Mouse (Mus musculus): ENCODE results near the gene Lrrc8b. TPM values are rescaled to one million over a fixed set of nuclear protein-coding genes. Genes with fewer than 3 reads are reported as not detected.

The Lrrc8b gene
- total RNA-seq, 2 experiments from 2014 or later, result 128 to 139 TPM

- DNase-seq (ENCODE audit: extremely low spot score in 1 of 2, low spot score in 2 of 2), result no peak
These were observed 538 bp downstream of the Lrrc8b start for GRCm38 (mm10) chr5:105415951-105416675.

GRCm38 (mm10) chr5:105417217-105417616 lies 1.6 kb downstream of the Lrrc8b start:
- intact Hi-C loops (cut with DNase I), result no loop called here
- no peak for DNase-seq (ENCODE audit: extremely low spot score in 1 of 2, low spot score in 2 of 2)

More at GRCm38 (mm10) chr5:105415951-105416675, 538 bp downstream of the Lrrc8b start:
- intact Hi-C loops (cut with DNase I), result no loop called here

GRCm38 (mm10) chr5:105418364-105418763 lies 2.8 kb downstream of the Lrrc8b start:
- intact Hi-C loops (cut with DNase I), result no loop called here
- DNase-seq (ENCODE audit: extremely low spot score in 1 of 2, low spot score in 2 of 2), result no peak

- no peak for DNase-seq (ENCODE audit: extremely low spot score in 1 of 2, low spot score in 2 of 2)
- intact Hi-C loops (cut with DNase I), result no loop called here
These were observed 3.3 kb downstream of the Lrrc8b start for GRCm38 (mm10) chr5:105418851-105419250.

GRCm38 (mm10) chr5:105425587-105425986 lies 10.0 kb downstream of the Lrrc8b start:
- intact Hi-C loops (cut with DNase I), result no loop called here
- DNase-seq (ENCODE audit: extremely low spot score in 1 of 2, low spot score in 2 of 2), result no peak

- no peak for DNase-seq (ENCODE audit: extremely low spot score in 1 of 2, low spot score in 2 of 2)
- intact Hi-C loops (cut with DNase I), result no loop called here
These were observed 11.8 kb downstream of the Lrrc8b start for GRCm38 (mm10) chr5:105427326-105427725.

GRCm38 (mm10) chr5:105428265-105428974 lies 12.8 kb downstream of the Lrrc8b start:
- DNase-seq (ENCODE audit: extremely low spot score in 1 of 2, low spot score in 2 of 2), result no peak
- intact Hi-C loops (cut with DNase I), result no loop called here

- intact Hi-C loops (cut with DNase I), result no loop called here
- DNase-seq (ENCODE audit: extremely low spot score in 1 of 2, low spot score in 2 of 2), result no peak
These were observed 14.6 kb downstream of the Lrrc8b start for GRCm38 (mm10) chr5:105430148-105430547.

- intact Hi-C loops (cut with DNase I), result no loop called here
- DNase-seq (ENCODE audit: extremely low spot score in 1 of 2, low spot score in 2 of 2), result no peak
These were observed 24.0 kb downstream of the Lrrc8b start for GRCm38 (mm10) chr5:105439608-105440007.

GRCm38 (mm10) chr5:105440992-105441535 lies 25.5 kb downstream of the Lrrc8b start:
- DNase-seq (ENCODE audit: extremely low spot score in 1 of 2, low spot score in 2 of 2), result peak in 1 of 2 experiments; percentile 46
- intact Hi-C loops (cut with DNase I), result no loop called here

GRCm38 (mm10) chr5:105442212-105443000 lies 26.8 kb downstream of the Lrrc8b start:
- DNase-seq (ENCODE audit: extremely low spot score in 1 of 2, low spot score in 2 of 2), result no peak
- intact Hi-C loops (cut with DNase I), result no loop called here

GRCm38 (mm10) chr5:105443057-105443815 lies 27.7 kb downstream of the Lrrc8b start:
- intact Hi-C loops (cut with DNase I), result no loop called here
- peak in 1 of 2 experiments; percentile 46 for DNase-seq (ENCODE audit: extremely low spot score in 1 of 2, low spot score in 2 of 2)

GRCm38 (mm10) chr5:105445686-105446085 lies 30.1 kb downstream of the Lrrc8b start:
- DNase-seq (ENCODE audit: extremely low spot score in 1 of 2, low spot score in 2 of 2), result no peak
- intact Hi-C loops (cut with DNase I), result no loop called here

GRCm38 (mm10) chr5:105454105-105454504 lies 38.5 kb downstream of the Lrrc8b start:
- DNase-seq (ENCODE audit: extremely low spot score in 1 of 2, low spot score in 2 of 2), result no peak
- intact Hi-C loops (cut with DNase I), result no loop called here

- DNase-seq (ENCODE audit: extremely low spot score in 1 of 2, low spot score in 2 of 2), result no peak
- intact Hi-C loops (cut with DNase I), result no loop called here
These were observed 43.5 kb downstream of the Lrrc8b start for GRCm38 (mm10) chr5:105459077-105459476.

- DNase-seq (ENCODE audit: extremely low spot score in 1 of 2, low spot score in 2 of 2), result no peak
- intact Hi-C loops (cut with DNase I), result no loop called here
These were observed 45.0 kb downstream of the Lrrc8b start for GRCm38 (mm10) chr5:105460551-105460950.

- intact Hi-C loops (cut with DNase I), result no loop called here
- DNase-seq (ENCODE audit: extremely low spot score in 1 of 2, low spot score in 2 of 2), result no peak
These were observed 45.5 kb downstream of the Lrrc8b start for GRCm38 (mm10) chr5:105461076-105461475.

GRCm38 (mm10) chr5:105464671-105465070 lies 49.1 kb downstream of the Lrrc8b start:
- intact Hi-C loops (cut with DNase I), result no loop called here
- no peak for DNase-seq (ENCODE audit: extremely low spot score in 1 of 2, low spot score in 2 of 2)

- no peak for DNase-seq (ENCODE audit: extremely low spot score in 1 of 2, low spot score in 2 of 2)
- intact Hi-C loops (cut with DNase I), result no loop called here
These were observed 50.0 kb downstream of the Lrrc8b start for GRCm38 (mm10) chr5:105465550-105465949.
